Mouse (Mus musculus): ENCODE measurements at regions not wholly inside any gene's neighbourhood (a gene's known extent, or its start where the extent isn't known, plus 50 kb on each side); places are given as distances from the start of the nearest gene placed in this dataset.

GRCm38 (mm10) chr13:72365534-72366271 lies 262.9 kb upstream of the Irx2 start:
- no peak for TF ChIP-seq CTCF (IDR thresholded peaks at IDR 0.05; ENCODE audit: borderline replicate concordance, insufficient read depth, low read length)
- TF ChIP-seq POLR2A (IDR thresholded peaks at IDR 0.05; ENCODE audit: low read depth, low read length) = no peak

All from embryonic fibroblast, embryonic 13.5 days (primary cell).